Mouse (Mus musculus): ENCODE measurements around the gene Stk35. TPM values are rescaled to one million over a fixed set of nuclear protein-coding genes. Genes with fewer than 3 reads are reported as not detected.
"Not testable (repeated sequence)": the region's sequence is repeated elsewhere in the genome, so short reads cannot be mapped to it uniquely, and the experiment has no call there.

The Stk35 gene
- polyA plus RNA-seq, 1 experiment from 2014 or later, result 9.3 TPM

GRCm38 (mm10) chr2:129846501-129846900 is 46.2 kb downstream of the Stk35 start:
- no peaks in the 10 kb centered on the region for H3K9me3 ChIP-seq
- H3K4me1 ChIP-seq (replicated peaks), result no peaks in the 10 kb centered on the region
- WGBS, result 88% methylated on average over 2 of the region's 2 CpGs

GRCm38 (mm10) chr2:129849078-129849477 is 48.8 kb downstream of the Stk35 start:
- WGBS, result 94% methylated on average over 3 of the region's 3 CpGs
- H3K4me1 ChIP-seq (replicated peaks), result not testable (repeated sequence)

More at GRCm38 (mm10) chr2:129846501-129846900, 46.2 kb downstream of the Stk35 start:
- DNase-seq (ENCODE audit: low spot score), result no peak
- H3K27ac ChIP-seq, result no peak overlapping the region
- H3K36me3 ChIP-seq, result no peaks in the 10 kb centered on the region
- H3K27me3 ChIP-seq (ENCODE audit: insufficient read depth, poor library complexity, severe bottlenecking), result no peaks in the 10 kb centered on the region
- H3K4me3 ChIP-seq, result no peak overlapping the region

GRCm38 (mm10) chr2:129851512-129851911 is 51.2 kb downstream of the Stk35 start:
- Histone ChIP-seq H3K27me3 (ENCODE audit: insufficient read depth, poor library complexity, severe bottlenecking) (no peaks in the 10 kb centered on the region), H3K4me1 (replicated peaks) (no peaks in the 10 kb centered on the region), H3K4me3 (no peak overlapping the region), H3K36me3 (no peaks in the 10 kb centered on the region), H3K27ac (no peak overlapping the region), H3K9me3 (no peaks in the 10 kb centered on the region)
- no peak for DNase-seq (ENCODE audit: low spot score)
- WGBS, result 92% methylated on average over 4 of the region's 4 CpGs

More at GRCm38 (mm10) chr2:129849078-129849477, 48.8 kb downstream of the Stk35 start:
- H3K9me3 ChIP-seq; H3K4me3 ChIP-seq; H3K36me3 ChIP-seq; DNase-seq (ENCODE audit: low spot score); H3K27me3 ChIP-seq (ENCODE audit: insufficient read depth, poor library complexity, severe bottlenecking); H3K27ac ChIP-seq: not testable (repeated sequence)

GRCm38 (mm10) chr2:129863256-129863655 is 62.9 kb downstream of the Stk35 start:
- no peaks in the 10 kb centered on the region; the same call in 1 of the 2 replicates for H3K4me1 ChIP-seq (replicated peaks)
- no peak overlapping the region for H3K4me3 ChIP-seq
- WGBS, result 85% methylated on average over 5 of the region's 5 CpGs
- H3K36me3 ChIP-seq, result no peaks in the 10 kb centered on the region
- H3K27me3 ChIP-seq (ENCODE audit: insufficient read depth, poor library complexity, severe bottlenecking), result no peaks in the 10 kb centered on the region
- no peaks in the 10 kb centered on the region for H3K9me3 ChIP-seq
- no peak overlapping the region for H3K27ac ChIP-seq
- DNase-seq (ENCODE audit: low spot score), result no peak

GRCm38 (mm10) chr2:129864958-129865357 is 64.6 kb downstream of the Stk35 start:
- Histone ChIP-seq H3K36me3 (no peaks in the 10 kb centered on the region), H3K27ac (no peak overlapping the region), H3K9me3 (no peaks in the 10 kb centered on the region), H3K4me1 (replicated peaks) (no peaks in the 10 kb centered on the region; the same call in 1 of the 2 replicates), H3K27me3 (ENCODE audit: insufficient read depth, poor library complexity, severe bottlenecking) (no peaks in the 10 kb centered on the region), H3K4me3 (no peak overlapping the region)
- no peak for DNase-seq (ENCODE audit: low spot score)
- 73% methylated on average over 3 of the region's 3 CpGs for WGBS

- no peak overlapping the region for H3K4me3 ChIP-seq
- H3K27ac ChIP-seq, result no peak overlapping the region
- H3K27me3 ChIP-seq (ENCODE audit: insufficient read depth, poor library complexity, severe bottlenecking), result no peaks in the 10 kb centered on the region
- no peaks in the 10 kb centered on the region; the same call in 1 of the 2 replicates for H3K4me1 ChIP-seq (replicated peaks)
- WGBS, result 93% methylated on average over 5 of the region's 5 CpGs
- no peaks in the 10 kb centered on the region for H3K9me3 ChIP-seq
- no peaks in the 10 kb centered on the region for H3K36me3 ChIP-seq
- no peak for DNase-seq (ENCODE audit: low spot score)
Observed at GRCm38 (mm10) chr2:129869151-129869550, 68.8 kb downstream of the Stk35 start.

GRCm38 (mm10) chr2:129871246-129871645 is 70.9 kb downstream of the Stk35 start:
- Histone ChIP-seq H3K27ac (no peak overlapping the region), H3K4me1 (replicated peaks) (no peaks in the 10 kb centered on the region), H3K9me3 (no peaks in the 10 kb centered on the region), H3K4me3 (no peak overlapping the region), H3K27me3 (ENCODE audit: insufficient read depth, poor library complexity, severe bottlenecking) (no peaks in the 10 kb centered on the region), H3K36me3 (no peaks in the 10 kb centered on the region)
- WGBS, result 91% methylated on average over 5 of the region's 5 CpGs
- DNase-seq (ENCODE audit: low spot score), result no peak

- Histone ChIP-seq H3K9me3 (no peaks in the 10 kb centered on the region), H3K4me3 (no peak overlapping the region), H3K4me1 (replicated peaks) (no peaks in the 10 kb centered on the region), H3K27ac (no peak overlapping the region), H3K27me3 (ENCODE audit: insufficient read depth, poor library complexity, severe bottlenecking) (no peaks in the 10 kb centered on the region), H3K36me3 (no peaks in the 10 kb centered on the region)
- no peak for DNase-seq (ENCODE audit: low spot score)
- 85% methylated on average over 7 of the region's 7 CpGs for WGBS
Observed at GRCm38 (mm10) chr2:129872071-129872470, 71.8 kb downstream of the Stk35 start.

- H3K36me3 ChIP-seq, result no peaks in the 10 kb centered on the region
- H3K4me3 ChIP-seq, result no peak overlapping the region
- H3K4me1 ChIP-seq (replicated peaks), result no peaks in the 10 kb centered on the region
- H3K27ac ChIP-seq, result no peak overlapping the region
- 13% methylated on average over 5 of the region's 5 CpGs for whole genome bisulfite sequencing
- DNase-seq (ENCODE audit: low spot score), result peak; percentile 79
- no peaks in the 10 kb centered on the region for H3K27me3 ChIP-seq (ENCODE audit: insufficient read depth, poor library complexity, severe bottlenecking)
- no peaks in the 10 kb centered on the region for H3K9me3 ChIP-seq
Observed at GRCm38 (mm10) chr2:129873489-129873888, 73.2 kb downstream of the Stk35 start.

GRCm38 (mm10) chr2:129874084-129874483 is 73.8 kb downstream of the Stk35 start:
- 70% methylated on average over 9 of the region's 9 CpGs for WGBS
- Histone ChIP-seq H3K9me3 (no peaks in the 10 kb centered on the region), H3K4me1 (replicated peaks) (no peaks in the 10 kb centered on the region), H3K4me3 (no peak overlapping the region), H3K27ac (no peak overlapping the region), H3K27me3 (ENCODE audit: insufficient read depth, poor library complexity, severe bottlenecking) (no peaks in the 10 kb centered on the region), H3K36me3 (no peaks in the 10 kb centered on the region)
- DNase-seq (ENCODE audit: low spot score), result no peak

GRCm38 (mm10) chr2:129874509-129875095 is 74.3 kb downstream of the Stk35 start:
- no peak for DNase-seq (ENCODE audit: low spot score)
- H3K4me1 ChIP-seq (replicated peaks), result no peaks in the 10 kb centered on the region
- no peaks in the 10 kb centered on the region for H3K27me3 ChIP-seq (ENCODE audit: insufficient read depth, poor library complexity, severe bottlenecking)
- WGBS, result 82% methylated on average over 10 of the region's 10 CpGs
- H3K27ac ChIP-seq, result no peak overlapping the region
- H3K36me3 ChIP-seq, result no peaks in the 10 kb centered on the region
- no peaks in the 10 kb centered on the region for H3K9me3 ChIP-seq
- H3K4me3 ChIP-seq, result no peak overlapping the region

GRCm38 (mm10) chr2:129876935-129877334 is 76.6 kb downstream of the Stk35 start:
- Histone ChIP-seq H3K4me3 (no peak overlapping the region), H3K27me3 (ENCODE audit: insufficient read depth, poor library complexity, severe bottlenecking) (no peaks in the 10 kb centered on the region), H3K36me3 (no peaks in the 10 kb centered on the region), H3K9me3 (no peaks in the 10 kb centered on the region), H3K27ac (no peak overlapping the region), H3K4me1 (replicated peaks) (no peaks in the 10 kb centered on the region)
- DNase-seq (ENCODE audit: low spot score), result no peak

- no peaks in the 10 kb centered on the region for H3K4me1 ChIP-seq (replicated peaks)
- DNase-seq (ENCODE audit: low spot score), result peak; percentile 36
- H3K27ac ChIP-seq, result no peak overlapping the region
- no peak overlapping the region for H3K4me3 ChIP-seq
- H3K36me3 ChIP-seq, result no peaks in the 10 kb centered on the region
- H3K27me3 ChIP-seq (ENCODE audit: insufficient read depth, poor library complexity, severe bottlenecking), result no peaks in the 10 kb centered on the region
- H3K9me3 ChIP-seq, result no peaks in the 10 kb centered on the region
- 41% methylated on average over 3 of the region's 3 CpGs for WGBS
Observed at GRCm38 (mm10) chr2:129879817-129880216, 79.5 kb downstream of the Stk35 start.

- Histone ChIP-seq H3K27ac (no peak overlapping the region), H3K36me3 (no peaks in the 10 kb centered on the region), H3K4me1 (replicated peaks) (no peaks in the 10 kb centered on the region), H3K9me3 (no peaks in the 10 kb centered on the region), H3K4me3 (no peak overlapping the region), H3K27me3 (ENCODE audit: insufficient read depth, poor library complexity, severe bottlenecking) (no peaks in the 10 kb centered on the region)
- 88% methylated on average over 7 of the region's 7 CpGs for WGBS
- no peak for DNase-seq (ENCODE audit: low spot score)
Observed at GRCm38 (mm10) chr2:129880226-129880625, 79.9 kb downstream of the Stk35 start.
